Mouse (Mus musculus) c-Kit-positive CD71-positive TER-119-negative erythroid progenitor cells, embryonic 14.5 days (primary cell): ENCODE results near the gene Ktn1.

Experiments
- DNase-seq: peaks from one replicate; pipeline ENCODE4 v3.0.0-alpha.2; 2013; ENCODE audit warnings: low read depth

Ktn1 gene

GRCm38 (mm10) chr14:47756411-47757065 is 108.3 kb downstream of the Ktn1 start:
- DNase-seq, result no peak

GRCm38 (mm10) chr14:47765192-47765591 is 116.9 kb downstream of the Ktn1 start:
- no peak for DNase-seq

GRCm38 (mm10) chr14:47765796-47766195 is 117.5 kb downstream of the Ktn1 start:
- no peak for DNase-seq

- no peak for DNase-seq
These were observed 118.1 kb downstream of the Ktn1 start for GRCm38 (mm10) chr14:47766373-47766772.

- no peak for DNase-seq
These were observed 123.2 kb downstream of the Ktn1 start for GRCm38 (mm10) chr14:47771496-47771895.

- no peak for DNase-seq
These were observed 127.3 kb downstream of the Ktn1 start for GRCm38 (mm10) chr14:47775543-47775942.

- DNase-seq, result no peak
These were observed 128.2 kb downstream of the Ktn1 start for GRCm38 (mm10) chr14:47776260-47777035.

GRCm38 (mm10) chr14:47786112-47786511 is 137.9 kb downstream of the Ktn1 start:
- DNase-seq, result no peak
